Mouse (Mus musculus) cerebellum, adult 18-20 months (tissue): ENCODE results near the gene Lancl3.

Experiments used
- DNase-seq, 2 experiments: peaks; one replicate each; pipeline ENCODE4 v3.0.0; 2021

The Lancl3 gene

GRCm38 (mm10) chrX:9199761-9200371 lies at the start of gene Lancl3:
TSS of gene Lancl3 (plus strand) at chrX:9199902.
- DNase-seq: peak; percentile 73 to 78

- no peak for DNase-seq
Measured at GRCm38 (mm10) chrX:9179011-9179410, 20.7 kb upstream of the Lancl3 start.

- no peak for DNase-seq
Measured at GRCm38 (mm10) chrX:9181570-9181969, 18.1 kb upstream of the Lancl3 start.

GRCm38 (mm10) chrX:9200380-9200917 lies 747 bp downstream of the Lancl3 start:
- DNase-seq: peak; percentile 69 to 83

- no peak for DNase-seq
Measured at GRCm38 (mm10) chrX:9201954-9202353, 2.3 kb downstream of the Lancl3 start.

GRCm38 (mm10) chrX:9202781-9203405 lies 3.2 kb downstream of the Lancl3 start:
- peak; percentile 35 to 45 for DNase-seq

GRCm38 (mm10) chrX:9205121-9205520 lies 5.4 kb downstream of the Lancl3 start:
- no peak for DNase-seq

GRCm38 (mm10) chrX:9216244-9216643 lies 16.5 kb downstream of the Lancl3 start:
- DNase-seq: no peak

GRCm38 (mm10) chrX:9219570-9219969 lies 19.9 kb downstream of the Lancl3 start:
- no peak for DNase-seq

GRCm38 (mm10) chrX:9221206-9221605 lies 21.5 kb downstream of the Lancl3 start:
- peak; percentile 45 to 47 for DNase-seq

GRCm38 (mm10) chrX:9221736-9222135 lies 22.0 kb downstream of the Lancl3 start:
- DNase-seq: no peak

GRCm38 (mm10) chrX:9222412-9223221 lies 22.9 kb downstream of the Lancl3 start:
- peak in 1 of 2 experiments; percentile 43 for DNase-seq

- peak; percentile 35 to 65 for DNase-seq
Measured at GRCm38 (mm10) chrX:9227105-9227504, 27.4 kb downstream of the Lancl3 start.

- DNase-seq: peak; percentile 62 to 68
Measured at GRCm38 (mm10) chrX:9240737-9241591, 41.3 kb downstream of the Lancl3 start.

GRCm38 (mm10) chrX:9243381-9243864 lies 43.7 kb downstream of the Lancl3 start:
- peak; percentile 24 to 44 for DNase-seq

GRCm38 (mm10) chrX:9244603-9245336 lies 45.1 kb downstream of the Lancl3 start:
- no peak for DNase-seq

- DNase-seq: no peak
Measured at GRCm38 (mm10) chrX:9248911-9249310, 49.2 kb downstream of the Lancl3 start.

GRCm38 (mm10) chrX:9253990-9254389 lies 54.3 kb downstream of the Lancl3 start:
- DNase-seq: no peak

GRCm38 (mm10) chrX:9254901-9255300 lies 55.2 kb downstream of the Lancl3 start:
- DNase-seq: no peak

- no peak for DNase-seq
Measured at GRCm38 (mm10) chrX:9256766-9257165, 57.1 kb downstream of the Lancl3 start, which contains the start of gene Gm14862. TSS of gene Gm14862 (minus strand) at chrX:9256899.

- DNase-seq: no peak
Measured at GRCm38 (mm10) chrX:9257831-9258230, 58.1 kb downstream of the Lancl3 start.

- no peak for DNase-seq
Measured at GRCm38 (mm10) chrX:9259267-9259666, 59.6 kb downstream of the Lancl3 start.
